Mouse (Mus musculus) midbrain, embryonic 11.5 days (tissue): Measurements from ENCODE around the gene Fsd1. TPM values are rescaled to one million over a fixed set of nuclear protein-coding genes. Genes with fewer than 3 reads are reported as not detected.

Experiments
- ATAC-seq: fragments of 200-750 bp; cut with Nextera tagmentation; 2 replicates; pipeline ENCODE4 v1.8.0; 2017; ENCODE audit warnings: moderate TSS enrichment, moderate library complexity; ENCODE audit not compliant: low FRiP score
- DNase-seq: peaks from one replicate; pipeline ENCODE4 v3.0.0; 2015; ENCODE audit warnings: low spot score; ENCODE audit errors: missing footprints
- H3K27ac ChIP-seq: fragments of 300-500 bp; sonication (generic); 2 replicates; pipeline ENCODE4 v1.5.1; 2014; ENCODE audit warnings: low read depth, low read length
- H3K27me3 ChIP-seq: fragments of 300-500 bp; sonication (generic); 2 replicates; pipeline ENCODE4 v1.6.1; 2014; ENCODE audit warnings: mild to moderate bottlenecking, low read length, moderate library complexity, mixed read lengths; ENCODE audit not compliant: control insufficient read depth, insufficient read depth
- H3K36me3 ChIP-seq: fragments of 300-500 bp; sonication (generic); 2 replicates; pipeline ENCODE4 v1.6.1; 2014; ENCODE audit warnings: mild to moderate bottlenecking, low read length, moderate library complexity, mixed read lengths; ENCODE audit not compliant: control insufficient read depth, insufficient read depth
- H3K4me1 ChIP-seq: fragments of 300-500 bp; sonication (generic); 2 replicates; pipeline ENCODE4 v1.6.1; 2014; ENCODE audit warnings: low read length; ENCODE audit not compliant: control insufficient read depth, insufficient read depth
- H3K4me2 ChIP-seq: fragments of 300-500 bp; sonication (generic); 2 replicates; pipeline ENCODE4 v1.6.1; 2014; ENCODE audit warnings: mild to moderate bottlenecking, moderate library complexity
- H3K4me3 ChIP-seq: fragments of 300-500 bp; sonication (generic); 2 replicates; pipeline ENCODE4 v1.5.1; 2014; ENCODE audit warnings: low read depth, low read length
- H3K9ac ChIP-seq: fragments of 300-500 bp; sonication (generic); 2 replicates; pipeline ENCODE4 v1.6.1; 2014; ENCODE audit warnings: low read length
- H3K9me3 ChIP-seq: fragments of 300-500 bp; sonication (generic); 2 replicates; pipeline ENCODE4 v1.6.1; 2016; ENCODE audit warnings: low read length; ENCODE audit not compliant: control insufficient read depth
- WGBS: fragments of 180-500 bp; shearing (Covaris S2); extraction: QIAGEN DNeasy Blood & Tissue Kit; methylation state at CpG from one replicate; pipeline ENCODE4 v1.1.7; 2014; 5-methylcytosine and 5-hydroxymethylcytosine counted together
- polyA plus RNA-seq: library from polyadenylated mRNA; unstranded; fragments of >200 nt; fragmentation: Nextera tagmentation; extraction: Ambion mirVana; gene quantifications from 2 replicates; pipeline ENCODE4 v1.2.1, GENCODE M21; 2014

Fsd1 gene
- polyA plus RNA-seq, 1 experiment from 2014 or later: 61.2 TPM

DNA sequence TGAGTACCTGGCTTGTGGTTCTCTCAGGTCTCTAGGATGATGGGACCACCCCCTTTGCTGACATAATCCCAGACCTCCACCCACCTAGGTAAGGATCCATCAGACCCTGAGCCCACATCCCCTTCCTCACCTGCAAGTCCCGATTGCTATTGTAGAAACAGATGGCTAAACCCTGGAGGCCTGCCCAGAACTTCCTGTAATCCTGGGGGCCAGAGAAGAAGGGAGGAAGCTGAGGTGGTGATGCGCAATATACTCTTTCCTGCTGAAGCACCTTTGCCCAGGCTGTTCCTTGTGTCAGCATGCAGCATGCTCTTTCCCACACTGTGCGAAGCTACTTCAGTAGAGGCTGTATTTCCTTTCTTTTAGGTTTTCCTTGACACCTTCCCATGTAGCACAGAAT lies 16.7 kb downstream of the Fsd1 start:
- 91% methylated on average over 3 of the region's 3 CpGs for WGBS
- no peak overlapping the region for H3K9ac ChIP-seq
- DNase-seq: no peak
- no peak overlapping the region for H3K4me3 ChIP-seq
- H3K9me3 ChIP-seq: no peaks in the 10 kb centered on the region
- H3K27me3 ChIP-seq: peaks cover 7% of the 10 kb centered on the region; the same call in 1 of the 2 replicates
- peaks cover 8% of the 10 kb centered on the region for H3K4me1 ChIP-seq
- no peaks in the 10 kb centered on the region for H3K36me3 ChIP-seq
- no peak overlapping the region for H3K4me2 ChIP-seq
- no peak overlapping the region for H3K27ac ChIP-seq
- ATAC-seq: no peak

DNA sequence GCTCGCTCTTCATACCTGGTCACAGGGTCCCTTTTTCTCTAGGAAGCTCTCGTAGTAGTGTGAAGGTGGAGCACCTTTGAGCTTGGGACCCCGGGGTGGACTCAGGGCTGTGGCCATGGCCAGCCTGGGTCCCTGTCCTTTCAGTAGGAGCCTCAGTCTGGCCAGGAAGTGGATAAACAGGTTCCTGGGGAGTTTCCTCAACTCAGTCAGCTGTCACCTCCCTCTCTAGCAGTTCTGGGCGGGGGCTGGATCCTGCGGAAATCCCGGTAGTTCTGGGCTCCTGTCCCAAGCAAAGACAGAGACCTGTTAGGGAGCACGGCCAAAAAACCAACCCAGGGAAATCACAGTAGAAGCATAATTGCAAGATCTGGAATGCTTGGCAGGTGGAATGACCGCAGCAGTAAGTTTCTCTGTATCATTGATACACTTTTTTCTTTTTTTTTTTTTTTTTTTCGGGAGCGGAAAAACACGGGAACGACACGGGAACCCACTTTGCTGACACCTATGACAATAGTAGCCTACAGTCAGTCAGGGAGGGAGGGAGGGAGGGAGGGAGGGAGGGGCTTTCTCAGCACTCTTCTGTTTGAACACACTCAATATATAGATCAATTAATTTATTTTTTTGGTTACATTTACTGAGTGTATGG lies 19.2 kb downstream of the Fsd1 start, which contains the start of the genes Stap2 and Mpnd:
Stap2 (minus strand) TSS at position 170 of the 647 bp plus-strand sequence.
Mpnd (plus strand) TSS at position 297 of the 647 bp plus-strand sequence.
- H3K9ac ChIP-seq: no peak within 1 kb of the TSS
- no peaks in the 10 kb centered on the region for H3K9me3 ChIP-seq
- H3K36me3 ChIP-seq: no peaks in the 10 kb centered on the region
- no peaks in the 10 kb centered on the region; the same call in 1 of the 2 replicates for H3K27me3 ChIP-seq
- H3K27ac ChIP-seq: no peak within 1 kb of the TSS
- H3K4me2 ChIP-seq: no peak within 1 kb of the TSS
- ATAC-seq (no peak), DNase-seq (no peak)
- peaks cover 15% of the 10 kb centered on the region for H3K4me1 ChIP-seq
- no peak within 1 kb of the TSS for H3K4me3 ChIP-seq
- WGBS: 55% methylated on average over 13 of the region's 13 CpGs

DNA sequence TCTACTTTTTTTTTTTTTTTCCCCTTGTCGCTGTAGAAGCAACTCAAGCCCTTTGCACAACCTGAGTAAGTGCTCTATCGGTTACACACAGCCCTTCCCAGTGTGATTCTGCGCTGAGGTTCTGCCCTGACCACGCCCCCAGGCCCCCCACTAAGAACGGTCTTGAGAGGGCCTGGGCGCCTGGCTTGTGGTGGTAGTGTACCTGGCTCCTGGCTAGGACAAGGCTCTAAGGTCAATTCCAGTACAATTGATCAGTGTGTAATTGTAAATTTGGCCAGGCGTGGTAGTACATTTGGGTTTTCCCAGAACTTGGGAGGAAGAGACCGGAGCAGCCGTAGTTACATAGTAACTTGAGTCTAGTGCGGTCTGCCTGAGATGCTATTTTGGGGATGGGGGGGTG lies 20.6 kb downstream of the Fsd1 start:
- H3K4me2 ChIP-seq: no peak overlapping the region
- H3K36me3 ChIP-seq: peaks cover 5% of the 10 kb centered on the region; the same call in 1 of the 2 replicates
- no peak overlapping the region for H3K4me3 ChIP-seq
- no peak overlapping the region for H3K27ac ChIP-seq
- WGBS: 48% methylated on average over 10 of the region's 10 CpGs
- H3K27me3 ChIP-seq: no peaks in the 10 kb centered on the region
- H3K9ac ChIP-seq: no peak overlapping the region
- H3K4me1 ChIP-seq: peaks cover 16% of the 10 kb centered on the region
- ATAC-seq (no peak), DNase-seq (no peak)
- no peaks in the 10 kb centered on the region for H3K9me3 ChIP-seq

DNA sequence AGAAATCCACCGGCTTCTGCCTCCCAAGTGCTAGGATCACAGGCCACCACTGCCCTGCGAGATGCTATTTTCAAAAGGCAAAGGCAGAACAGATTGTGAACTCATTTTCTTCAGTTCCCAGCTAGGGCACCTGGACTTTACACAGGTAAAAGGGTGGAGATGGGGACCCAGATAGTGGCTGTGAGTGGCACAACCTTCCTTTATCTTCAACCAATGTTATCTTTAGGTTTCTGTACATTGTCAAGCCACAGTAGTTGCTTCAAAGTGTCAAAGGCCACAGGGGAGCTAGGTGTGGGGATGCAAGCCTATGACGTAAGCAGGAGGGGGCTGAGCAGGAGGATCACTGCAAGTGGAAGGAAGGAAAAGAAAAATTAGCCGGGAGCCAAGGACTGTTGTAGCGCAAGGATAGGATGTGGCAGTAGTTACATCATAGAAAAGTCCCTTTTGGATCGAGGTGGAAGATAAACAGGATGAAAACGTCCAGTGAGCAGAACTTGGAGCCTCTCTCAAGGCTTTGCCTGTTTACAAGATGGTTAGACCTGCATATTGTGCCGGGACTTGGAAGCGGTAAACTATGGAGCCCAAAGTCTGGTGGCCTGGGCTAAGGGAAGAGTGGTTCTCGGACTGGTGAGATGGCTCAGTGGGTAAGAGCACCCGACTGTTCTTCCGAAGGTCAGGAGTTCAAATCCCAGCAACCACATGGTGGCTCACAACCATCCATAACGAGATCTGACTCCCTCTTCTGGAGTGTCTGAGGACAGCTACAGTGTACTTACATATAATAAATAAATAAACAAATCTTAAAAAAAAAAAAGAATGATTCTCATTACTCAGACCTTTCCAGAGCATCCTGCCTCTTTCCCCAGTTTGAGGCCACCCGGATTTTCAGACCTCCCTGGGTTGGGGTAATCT lies 21.4 kb downstream of the Fsd1 start:
- peaks cover 16% of the 10 kb centered on the region for H3K4me1 ChIP-seq
- DNase-seq (peak; percentile 90), ATAC-seq (peak; percentile 19)
- H3K4me2 ChIP-seq: peak overlapping the region; percentile 99
- H3K9ac ChIP-seq: peak overlapping the region; percentile 57
- peak overlapping the region; percentile 95 for H3K27ac ChIP-seq
- H3K27me3 ChIP-seq: no peaks in the 10 kb centered on the region
- no peaks in the 10 kb centered on the region for H3K9me3 ChIP-seq
- peak overlapping the region; percentile 88 for H3K4me3 ChIP-seq
- H3K36me3 ChIP-seq: peaks cover 5% of the 10 kb centered on the region; the same call in 1 of the 2 replicates
- WGBS: 39% methylated on average over 13 of the region's 14 CpGs

DNA sequence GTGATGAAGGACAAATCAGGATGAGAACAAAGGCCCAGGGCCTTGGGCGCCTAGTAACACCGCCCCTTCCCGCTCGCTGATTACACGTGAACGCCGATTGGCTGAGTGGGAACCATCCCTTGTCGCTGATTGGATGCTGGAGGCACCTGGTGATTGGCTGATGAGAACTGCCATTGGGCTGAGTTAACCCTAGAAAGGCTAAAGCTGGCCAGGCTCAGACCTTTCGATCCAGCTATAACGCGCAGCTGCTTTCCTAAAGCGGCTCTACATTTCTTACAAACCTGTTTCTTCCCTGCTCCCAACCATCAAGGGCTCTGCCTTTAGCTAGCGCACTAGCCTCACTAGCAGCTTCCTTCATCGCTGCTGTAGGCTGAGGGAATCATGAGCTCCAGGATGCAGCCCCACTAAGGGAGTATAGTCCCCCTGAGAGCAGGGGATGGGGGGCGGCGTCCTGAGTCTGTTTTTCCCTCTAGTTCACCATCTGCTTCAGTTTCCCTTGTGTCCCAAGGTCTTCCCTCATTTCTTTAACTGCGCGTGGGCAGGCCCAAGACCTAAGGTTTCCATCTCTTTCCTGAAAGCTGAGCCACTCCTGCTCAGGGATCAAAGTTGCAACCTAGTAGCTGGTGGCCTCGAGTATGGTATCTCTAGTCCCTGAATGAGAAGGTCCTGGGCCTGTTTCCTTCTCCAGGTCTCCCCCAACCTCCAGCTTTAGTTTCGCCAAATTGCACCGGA lies 22.2 kb downstream of the Fsd1 start:
- ATAC-seq: peak; percentile 92

DNA sequence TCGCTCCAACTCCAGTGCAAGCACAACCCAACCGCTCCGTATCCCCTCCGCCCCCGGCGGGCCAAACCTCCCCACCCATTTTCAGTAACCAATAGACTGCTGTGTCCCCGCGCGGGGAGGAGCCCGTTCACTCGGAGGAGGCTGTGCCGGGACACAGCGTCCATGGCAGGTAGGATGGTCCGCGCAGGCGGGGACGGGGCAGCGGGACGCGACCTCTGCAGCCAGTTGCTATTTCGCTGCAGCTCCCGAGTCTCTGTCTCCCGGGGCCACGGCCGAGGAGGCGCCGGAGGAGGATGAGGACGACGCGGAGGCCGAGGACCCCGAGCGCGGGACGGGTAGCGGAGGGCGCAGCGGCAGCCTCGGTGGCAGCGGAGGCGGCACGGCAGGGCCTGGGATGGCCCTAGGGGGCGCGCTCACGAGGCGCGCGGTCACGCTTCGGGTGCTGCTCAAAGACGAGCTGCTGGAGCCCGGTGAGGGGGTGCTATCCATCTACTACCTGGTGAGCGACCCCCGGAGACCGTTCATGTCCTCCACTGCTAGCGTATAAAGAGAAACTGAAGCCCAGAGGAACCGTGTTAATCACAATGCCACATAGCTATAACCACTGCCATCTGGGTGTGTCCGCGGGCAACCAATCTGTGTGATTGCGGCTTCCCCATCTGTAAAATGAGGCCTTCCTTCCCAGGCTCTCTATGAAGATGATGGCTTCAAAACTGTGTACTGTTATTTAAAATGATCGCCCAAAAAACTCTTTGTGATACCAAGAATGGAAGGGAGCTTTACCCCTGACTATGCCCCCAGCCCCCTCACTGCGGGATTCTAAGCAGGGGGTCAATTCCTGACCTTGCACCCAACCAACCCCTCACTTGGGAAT lies 23.0 kb downstream of the Fsd1 start:
- H3K4me3 ChIP-seq: peak overlapping the region; percentile 88
- H3K27ac ChIP-seq: peak overlapping the region; percentile 95
- H3K9ac ChIP-seq: peak overlapping the region; percentile 90
- no peaks in the 10 kb centered on the region for H3K9me3 ChIP-seq
- DNase-seq: peak; percentile 98
- H3K4me1 ChIP-seq: peaks cover 16% of the 10 kb centered on the region
- no peaks in the 10 kb centered on the region for H3K27me3 ChIP-seq
- H3K36me3 ChIP-seq: peaks cover 5% of the 10 kb centered on the region
- H3K4me2 ChIP-seq: peak overlapping the region; percentile 99
- WGBS: 1% methylated on average over 62 of the region's 62 CpGs
- ATAC-seq: peak; percentile 88

More for the DNA sequence above, 22.2 kb downstream of the Fsd1 start:
- no peaks in the 10 kb centered on the region for H3K27me3 ChIP-seq
- H3K9me3 ChIP-seq: no peaks in the 10 kb centered on the region
- peak overlapping the region; percentile 99 for H3K4me2 ChIP-seq
- under 1% methylated on average over 21 of the region's 21 CpGs for WGBS
- peak; percentile 97 for DNase-seq
- peak overlapping the region; percentile 95 for H3K27ac ChIP-seq
- peak overlapping the region; percentile 88 for H3K4me3 ChIP-seq
- H3K36me3 ChIP-seq: peaks cover 5% of the 10 kb centered on the region
- peak overlapping the region; percentile 90 for H3K9ac ChIP-seq
- peaks cover 16% of the 10 kb centered on the region for H3K4me1 ChIP-seq

DNA sequence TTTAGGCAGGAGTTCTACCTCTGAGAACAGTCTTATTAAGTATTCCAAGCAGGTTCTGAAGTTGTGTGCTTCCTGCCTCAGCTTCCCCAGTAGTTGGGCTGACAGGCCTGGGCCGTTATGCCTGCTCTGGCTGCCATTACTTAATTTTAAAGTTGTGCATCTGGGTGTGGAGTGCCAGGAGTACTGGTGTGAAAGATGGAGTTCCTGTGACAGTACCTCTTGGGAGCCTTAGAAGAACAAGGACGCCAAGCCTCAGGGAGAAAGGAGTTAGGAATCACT lies 23.6 kb downstream of the Fsd1 start:
- peak overlapping the region; percentile 88 for H3K4me3 ChIP-seq
- DNase-seq: no peak
- no peaks in the 10 kb centered on the region for H3K9me3 ChIP-seq
- H3K27me3 ChIP-seq: no peaks in the 10 kb centered on the region
- WGBS: 43% methylated on average over 2 of the region's 2 CpGs
- peak overlapping the region; percentile 99 for H3K4me2 ChIP-seq
- peaks cover 16% of the 10 kb centered on the region for H3K4me1 ChIP-seq
- no peak for ATAC-seq
- peak overlapping the region; percentile 90 for H3K9ac ChIP-seq
- H3K36me3 ChIP-seq: peaks cover 7% of the 10 kb centered on the region
- H3K27ac ChIP-seq: no peak overlapping the region

DNA sequence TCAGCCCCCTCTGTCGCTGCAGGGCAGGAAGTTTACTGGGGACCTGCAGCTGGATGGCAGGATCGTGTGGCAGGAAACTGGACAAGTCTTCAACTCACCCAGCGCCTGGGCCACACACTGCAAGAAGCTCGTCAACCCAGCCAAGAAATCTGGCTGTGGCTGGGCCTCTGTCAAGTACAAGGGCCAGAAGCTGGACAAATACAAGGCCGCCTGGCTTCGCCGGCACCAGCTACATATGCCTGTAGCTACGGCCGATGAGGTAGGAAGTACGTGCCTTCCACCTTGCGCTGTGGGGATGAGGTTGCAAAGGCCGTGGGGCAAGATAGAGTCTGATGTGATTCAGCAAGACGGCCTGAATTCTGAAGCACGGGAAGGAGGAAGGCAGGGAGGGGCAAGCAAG lies 23.9 kb downstream of the Fsd1 start:
- Histone ChIP-seq H3K27ac (no peak overlapping the region), H3K4me1 (peaks cover 16% of the 10 kb centered on the region), H3K27me3 (no peaks in the 10 kb centered on the region), H3K9ac (peak overlapping the region; percentile 44; the same call in 1 of the 2 replicates), H3K36me3 (peaks cover 10% of the 10 kb centered on the region), H3K9me3 (no peaks in the 10 kb centered on the region), H3K4me3 (peak overlapping the region; percentile 88), H3K4me2 (peak overlapping the region; percentile 99)
- 69% methylated on average over 14 of the region's 14 CpGs for WGBS
- ATAC-seq (no peak), DNase-seq (peak; percentile 86)
